Mouse (Mus musculus) left cerebral cortex, adult 2 months (tissue): ENCODE results near the gene Cstad. TPM values are rescaled to one million over a fixed set of nuclear protein-coding genes. Genes with fewer than 3 reads are reported as not detected.
A peak's percentile ranks its signal among the peaks of the same experiment; 100 is the strongest.

ENCODE experiments used
- DNase-seq, 2 experiments: peaks; one replicate each; pipeline ENCODE4 v3.0.0; 2021 to 2022; ENCODE audit warnings: low spot score in 2 of 2, mixed read lengths in 1 of 2; ENCODE audit errors: extremely low spot score in 1 of 2
- H3K27ac ChIP-seq: fragments of 200-600 bp; 2 replicates; pipeline ENCODE4 v1.8.1; 2022
- H3K4me3 ChIP-seq: fragments of 200-600 bp; 2 replicates; pipeline ENCODE4 v1.8.1; 2022
- CTCF ChIP-seq: fragments of 200-600 bp; IDR thresholded peaks from 2 replicates; pipeline ENCODE4 v1.8.1; 2022; ENCODE audit warnings: antibody characterized with exemption, mild to moderate bottlenecking, moderate library complexity
- intact Hi-C: fragments of 180-260 bp; cut with DNase I; formaldehyde crosslinking; loops from one replicate; pipeline ENCODE4 v1.15.1; 2025
- long read RNA-seq, 2 experiments: library from polyadenylated mRNA; stranded (forward); transcript quantifications; one replicate each; pipeline ENCODE4 v2.0.0; 2021; ENCODE audit warnings: borderline mapping rate in 2 of 2
- total RNA-seq, 2 experiments: library from RNA; stranded (reverse); gene quantifications; 2 replicates each; pipeline ENCODE4 v1.2.3; 2021

The Cstad gene
- total RNA-seq: 1 to 10 TPM; 2.8 to 5.7 TPM
- long read RNA-seq, experiment 1, partial matches to known transcripts: 0 of 1 reads
- long read RNA-seq, experiment 1, other reads (novel, unspliced or antisense): 1 of 1 reads
- long read RNA-seq, experiment 2, partial matches to known transcripts: 0 of 2 reads
- long read RNA-seq, experiment 2, other reads (novel, unspliced or antisense): 0 of 2 reads

DNA sequence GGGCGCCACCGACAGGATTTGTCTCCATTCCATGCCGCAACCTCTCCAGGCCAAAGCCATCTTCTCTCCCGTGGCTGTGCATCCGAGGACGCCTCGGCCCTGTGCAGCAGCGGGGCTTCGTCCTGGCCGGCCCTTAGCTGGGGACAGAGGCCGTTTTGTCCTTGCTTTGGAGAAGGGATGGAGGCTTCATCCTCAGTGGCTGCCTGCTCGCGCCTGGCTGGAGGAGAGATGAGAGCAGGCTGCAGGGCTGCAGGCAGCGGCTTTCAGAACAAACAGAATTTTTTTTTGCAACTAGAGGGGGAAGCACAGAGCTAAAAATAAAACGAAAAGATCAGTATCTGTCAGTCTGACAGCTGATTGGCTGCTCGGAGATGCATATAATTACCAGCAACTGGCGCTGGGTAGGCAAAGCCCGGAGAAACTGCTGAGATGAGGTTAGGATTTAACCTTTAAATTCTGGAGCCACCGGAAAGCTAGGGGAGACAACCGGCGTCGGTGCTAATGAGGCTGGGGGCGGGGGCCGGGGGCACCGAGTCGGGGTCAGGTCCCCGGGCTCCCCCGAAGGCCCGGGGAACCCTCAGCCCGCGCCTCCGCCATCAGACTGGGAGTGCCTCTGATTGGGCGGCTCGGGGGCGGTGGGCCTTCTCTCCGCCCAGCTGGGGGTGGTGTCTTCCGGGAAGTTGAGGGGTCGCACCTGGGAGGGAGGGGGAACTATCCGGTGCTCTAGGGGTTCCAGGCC is at the start of gene Cstad:
Gene Cstad, plus strand, starts transcription at position 400 of the 739 bp plus-strand sequence.
- peak within 1 kb of the TSS; percentile 57 for H3K4me3 ChIP-seq
- peak; percentile 61 to 69 for DNase-seq
- H3K27ac ChIP-seq: peak within 1 kb of the TSS; percentile 100
- peak; percentile 29 for TF ChIP-seq CTCF
- intact Hi-C loops: loop anchor here (2.0 to 5.0 kb wide), 4 partner anchors 62 to 197 kb away; no protein-coding TSS in a partner anchor

DNA sequence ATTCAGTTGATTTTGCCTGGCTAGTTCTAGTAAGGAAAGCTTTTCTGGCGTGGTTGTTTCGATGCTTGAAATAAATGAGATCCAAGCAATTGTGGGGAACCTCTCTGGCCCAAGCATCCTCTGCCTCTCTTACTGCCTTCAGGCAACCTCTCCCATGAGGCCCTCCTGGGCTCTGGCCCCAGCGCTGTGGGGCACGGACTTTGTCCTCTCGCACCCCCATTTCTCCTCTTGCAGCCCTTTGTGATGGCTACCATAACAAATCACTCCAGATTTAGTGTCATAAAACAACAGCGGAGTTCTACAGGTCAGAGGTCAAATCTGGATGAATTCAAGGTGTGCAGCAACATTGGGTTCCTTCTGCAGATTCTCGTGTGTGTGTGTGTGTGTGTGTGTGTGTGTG is 49.1 kb upstream of the Cstad start:
- no peak overlapping the region; the same call in 1 of the 2 replicates for H3K4me3 ChIP-seq
- H3K27ac ChIP-seq: peak overlapping the region; percentile 52
- no peak for TF ChIP-seq CTCF
- DNase-seq: no peak
- intact Hi-C loops: no loop called here

DNA sequence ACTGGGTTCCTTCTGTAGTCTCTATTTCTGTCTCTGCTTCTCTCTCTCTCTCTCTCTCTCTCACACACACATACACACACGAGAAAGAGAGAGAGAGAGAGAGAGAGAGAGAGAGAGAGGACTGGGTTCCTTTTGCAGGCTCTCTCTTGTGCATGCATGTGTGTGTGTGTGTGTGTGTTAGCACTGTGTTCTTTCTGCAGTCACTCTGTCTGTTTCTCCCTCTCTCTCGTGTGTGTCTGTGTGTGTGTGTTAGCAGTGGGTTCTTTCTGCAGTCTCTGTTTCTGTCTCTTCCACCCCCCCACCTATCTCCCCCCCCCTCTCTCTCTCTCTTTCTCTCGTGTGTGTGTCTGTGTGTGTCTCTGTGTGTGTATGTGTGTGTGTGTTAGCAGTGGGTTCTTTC is 48.6 kb upstream of the Cstad start:
- H3K4me3 ChIP-seq: no peak overlapping the region
- no peak overlapping the region for H3K27ac ChIP-seq
- no peak for TF ChIP-seq CTCF
- intact Hi-C loops: no loop called here
- DNase-seq: no peak

DNA sequence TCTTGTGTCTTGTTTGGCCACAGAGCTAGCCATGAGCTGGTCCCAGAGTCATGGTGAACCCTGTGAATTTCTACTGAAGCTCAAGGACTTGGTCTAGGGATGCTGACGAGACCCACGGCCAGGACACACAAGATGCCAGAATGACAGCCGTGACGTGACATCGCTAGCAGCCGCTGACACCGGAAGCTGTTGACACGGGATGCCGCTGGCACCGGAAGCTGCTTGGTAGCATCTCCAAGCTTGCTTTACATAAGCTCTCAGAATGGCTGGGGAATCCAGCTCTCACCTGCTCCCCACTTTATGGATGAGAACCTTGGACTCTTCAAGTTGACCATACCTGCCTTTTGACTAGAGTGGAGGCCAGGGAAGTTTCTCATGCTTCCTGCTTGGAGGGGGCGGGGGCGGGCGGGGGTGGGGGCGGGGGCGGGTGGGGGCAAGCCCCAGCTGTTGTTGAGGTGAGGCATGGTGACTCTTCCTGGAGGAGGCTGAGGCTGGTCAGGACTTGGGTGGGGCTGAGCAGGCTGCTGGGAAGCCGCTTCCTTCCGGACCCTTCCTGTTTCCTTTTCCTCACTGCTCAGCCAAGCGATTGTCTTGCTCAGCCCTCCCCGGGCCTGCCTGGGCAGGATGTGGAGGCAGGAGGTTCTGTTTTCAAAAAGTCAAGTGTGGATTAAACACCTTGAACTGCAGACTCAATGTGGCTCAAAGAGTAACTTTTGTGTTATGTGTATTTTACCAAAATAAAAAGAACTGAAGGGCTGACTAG is 47.2 kb upstream of the Cstad start:
- no peak for DNase-seq
- no peak overlapping the region for H3K4me3 ChIP-seq
- peak overlapping the region; percentile 44 for H3K27ac ChIP-seq
- intact Hi-C loops: no loop called here
- no peak for TF ChIP-seq CTCF

DNA sequence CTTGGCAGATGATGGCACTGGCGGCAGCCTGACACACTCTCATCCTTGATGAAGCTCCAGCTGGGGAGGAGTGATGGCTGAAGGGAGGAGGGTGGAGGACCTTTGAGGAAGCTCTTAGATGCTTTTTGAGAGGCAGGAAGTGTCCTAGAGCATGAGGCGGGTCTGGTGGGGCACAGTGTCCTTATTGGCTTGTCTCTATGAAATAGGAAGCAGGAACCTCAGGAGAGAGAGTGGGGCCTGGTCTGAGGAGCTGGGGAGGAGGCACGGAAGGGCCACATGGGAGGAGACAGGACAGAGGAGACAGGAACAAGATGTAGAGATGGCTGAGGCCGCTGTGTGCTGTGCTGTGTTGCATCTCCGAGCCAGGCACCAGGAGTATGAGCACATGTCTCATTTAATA is 43.3 kb upstream of the Cstad start:
- Histone ChIP-seq H3K4me3 (no peak overlapping the region), H3K27ac (no peak overlapping the region; the same call in 1 of the 2 replicates)
- DNase-seq: no peak
- TF ChIP-seq CTCF: no peak
- intact Hi-C loops: no loop called here

DNA sequence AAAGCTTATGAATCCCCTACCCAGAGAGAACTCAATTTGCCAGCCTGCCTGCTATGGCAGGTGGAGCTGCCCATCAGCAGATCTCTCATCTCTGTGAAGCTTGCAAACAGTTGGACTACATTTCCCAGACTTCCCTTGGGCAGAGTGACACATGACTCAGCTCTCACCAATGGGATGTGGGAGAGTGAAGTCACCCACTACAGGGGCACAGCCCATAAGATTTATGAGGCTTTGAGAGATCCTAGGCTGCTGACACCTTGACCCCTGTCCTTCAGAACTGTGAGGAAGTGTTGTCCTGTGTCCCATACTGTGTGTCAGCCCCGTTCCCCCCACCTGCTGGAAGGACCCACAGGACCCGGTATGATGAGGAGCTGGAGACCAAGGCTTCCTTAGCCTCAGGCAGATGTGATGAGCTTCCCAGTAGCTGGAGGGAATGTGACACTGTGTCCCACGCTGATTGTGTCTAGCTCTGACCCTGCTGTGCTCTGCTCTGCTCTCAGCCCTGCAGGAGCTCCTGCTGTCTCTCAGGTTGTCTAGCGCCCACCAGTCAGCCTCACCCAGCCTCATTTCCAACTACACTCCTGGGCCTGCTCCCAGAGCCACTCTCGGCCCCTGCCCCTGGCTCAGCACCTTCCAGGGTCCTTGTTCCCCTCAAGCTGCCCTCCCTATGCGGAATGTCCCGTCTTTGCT is 40.8 kb upstream of the Cstad start:
- DNase-seq: peak; percentile 45 to 69
- TF ChIP-seq CTCF: no peak
- intact Hi-C loops: no loop called here
- Histone ChIP-seq H3K27ac (peak overlapping the region; percentile 80), H3K4me3 (0 out of 2 replicates have a peak overlapping the region, but pooled peaks have one; percentile 5)

DNA sequence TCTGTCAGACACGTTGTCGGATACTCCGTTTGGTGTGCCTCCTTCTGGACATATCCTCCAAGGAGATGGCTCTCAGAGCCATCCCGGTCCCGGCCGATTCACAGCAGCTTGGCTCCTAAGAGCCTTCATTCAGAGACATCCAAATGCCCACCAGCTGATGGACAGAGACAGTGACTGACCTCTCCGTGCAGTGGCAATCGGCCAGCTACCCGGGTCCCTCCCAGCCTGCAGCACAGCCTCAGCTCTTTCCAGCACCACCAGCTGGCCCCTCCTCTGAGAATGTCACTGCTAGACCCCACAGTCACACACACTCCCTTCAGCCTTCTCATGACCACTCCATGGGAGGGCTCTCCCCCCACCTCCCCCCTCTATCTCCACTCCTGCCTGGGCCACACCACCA is 39.6 kb upstream of the Cstad start:
- no peak overlapping the region for H3K4me3 ChIP-seq
- no peak for DNase-seq
- TF ChIP-seq CTCF: no peak
- H3K27ac ChIP-seq: no peak overlapping the region
- intact Hi-C loops: no loop called here

DNA sequence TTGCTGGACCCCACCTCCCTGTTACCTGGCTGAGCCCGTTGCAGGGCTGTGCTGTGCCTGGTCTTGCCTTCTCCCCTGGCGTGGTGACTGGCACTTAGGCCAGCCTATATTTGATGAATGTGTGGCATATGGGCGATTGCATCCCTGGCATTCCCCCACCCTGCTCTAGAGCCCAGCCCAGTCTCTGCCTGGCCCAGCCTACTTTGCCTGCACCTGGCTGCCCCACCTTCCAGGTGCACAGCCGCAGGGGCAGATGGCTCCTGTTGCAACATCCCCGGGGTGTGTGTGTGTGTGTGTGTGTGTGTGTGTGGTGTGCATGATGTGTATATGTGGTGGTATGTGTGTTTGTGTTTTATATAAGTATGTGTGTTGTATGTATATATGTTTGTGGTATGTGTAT is 38.3 kb upstream of the Cstad start:
- DNase-seq: no peak
- no peak for TF ChIP-seq CTCF
- no peak overlapping the region for H3K27ac ChIP-seq
- intact Hi-C loops: no loop called here
- no peak overlapping the region for H3K4me3 ChIP-seq

DNA sequence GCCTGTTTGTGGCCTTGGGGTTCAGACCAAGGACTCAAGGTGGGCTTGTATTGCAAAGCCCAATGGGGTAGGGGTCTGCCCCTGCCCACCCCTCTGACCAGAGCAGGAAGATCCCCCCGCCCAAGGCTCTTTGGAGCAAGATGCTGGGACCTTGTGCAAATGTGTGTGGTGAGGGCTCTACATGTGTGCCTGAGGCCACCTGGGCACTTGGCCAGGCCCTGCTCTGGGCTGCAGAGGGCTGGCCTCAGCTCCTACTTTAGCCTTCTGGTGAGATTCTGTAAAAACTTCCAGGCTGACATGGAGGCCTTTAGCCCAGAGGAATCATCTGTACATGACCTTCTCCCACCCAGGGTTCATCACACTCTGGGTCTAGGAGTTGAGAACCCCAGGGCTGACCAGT is 35.3 kb upstream of the Cstad start:
- H3K27ac ChIP-seq: no peak overlapping the region
- intact Hi-C loops: no loop called here
- TF ChIP-seq CTCF: no peak
- DNase-seq: no peak
- H3K4me3 ChIP-seq: no peak overlapping the region

DNA sequence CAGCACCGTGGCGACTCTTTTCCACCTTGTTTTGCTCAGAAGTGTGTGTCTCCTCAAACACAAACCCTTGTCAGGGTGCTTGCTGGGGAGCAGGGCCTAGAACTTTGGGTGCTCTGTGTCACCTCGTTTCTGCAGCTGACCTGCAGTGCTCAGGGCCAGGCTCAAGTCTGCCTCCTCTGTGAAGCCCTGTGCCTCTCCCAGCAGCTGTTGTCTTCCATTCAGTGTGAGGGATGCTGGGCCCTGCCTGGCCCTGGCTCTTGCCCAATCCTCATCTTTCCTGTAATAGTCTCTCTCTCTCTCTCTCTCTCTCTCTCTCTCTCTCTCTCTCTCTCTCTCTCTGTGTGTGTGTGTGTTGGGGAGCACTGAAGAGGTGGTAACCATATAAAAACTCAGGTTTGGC is 32.3 kb upstream of the Cstad start:
- no peak for TF ChIP-seq CTCF
- H3K4me3 ChIP-seq: no peak overlapping the region
- no peak overlapping the region for H3K27ac ChIP-seq
- no peak for DNase-seq
- intact Hi-C loops: no loop called here

DNA sequence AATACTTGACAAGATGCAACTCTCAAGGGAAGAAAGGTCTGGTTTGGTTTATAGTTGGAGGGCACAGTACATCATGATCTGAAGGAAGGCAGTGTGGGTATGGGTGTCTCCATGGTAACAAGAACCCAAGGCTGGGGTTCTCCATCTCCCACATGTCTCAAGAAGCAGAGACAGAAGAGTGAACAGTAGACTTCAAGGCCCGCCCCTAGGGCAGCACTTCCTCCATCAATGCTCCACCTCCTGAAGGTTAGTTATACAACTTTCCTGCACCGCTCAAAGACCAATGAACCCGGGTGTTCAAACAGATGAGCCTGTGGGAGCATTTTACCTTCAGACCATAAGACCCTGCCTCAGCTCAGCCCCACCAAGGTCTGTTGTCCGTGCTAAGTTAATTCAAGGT is 23.2 kb upstream of the Cstad start:
- no peak overlapping the region for H3K4me3 ChIP-seq
- intact Hi-C loops: no loop called here
- DNase-seq: no peak
- H3K27ac ChIP-seq: no peak overlapping the region
- TF ChIP-seq CTCF: no peak

DNA sequence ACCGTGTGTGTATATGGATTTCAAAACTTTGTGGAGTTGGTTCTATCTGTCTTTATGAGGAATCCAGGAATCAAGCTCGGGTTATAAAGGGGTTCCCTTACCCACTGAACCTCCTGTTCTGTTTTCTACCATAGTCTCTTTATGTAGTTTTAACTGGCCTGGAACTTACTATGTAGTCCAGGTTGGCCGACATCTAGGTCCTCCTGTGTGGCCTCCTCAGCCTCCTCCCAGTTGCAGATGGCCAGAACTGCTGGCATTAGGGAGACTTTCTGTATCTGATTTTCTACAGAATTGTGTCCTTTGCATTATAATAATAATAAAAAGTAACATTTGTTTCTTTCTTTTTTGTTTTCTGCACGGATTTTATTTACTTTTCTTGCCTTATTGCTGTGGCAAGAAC is 21.3 kb upstream of the Cstad start:
- DNase-seq: no peak
- Histone ChIP-seq H3K27ac (no peak overlapping the region), H3K4me3 (no peak overlapping the region)
- TF ChIP-seq CTCF: no peak
- intact Hi-C loops: no loop called here
